Mouse (Mus musculus) limb, embryonic 10.5 days (tissue): ENCODE results near the gene Gm49383. TPM values are rescaled to one million over a fixed set of nuclear protein-coding genes. Genes with fewer than 3 reads are reported as not detected.

Source experiments
- DNase-seq: peaks from one replicate; pipeline ENCODE4 v3.0.0-alpha.2; 2017; ENCODE audit warnings: low spot score
- H3K27ac ChIP-seq: fragments of 300-500 bp; sonication (generic); 2 replicates; pipeline ENCODE4 v1.5.1; 2016; ENCODE audit warnings: mild to moderate bottlenecking
- H3K27me3 ChIP-seq: fragments of 300-500 bp; sonication (generic); 2 replicates; pipeline ENCODE4 v1.6.1; 2016; ENCODE audit warnings: low read depth, mild to moderate bottlenecking; ENCODE audit not compliant: poor library complexity, severe bottlenecking
- H3K36me3 ChIP-seq: fragments of 300-500 bp; sonication (generic); 2 replicates; pipeline ENCODE4 v1.6.1; 2016; ENCODE audit warnings: mild to moderate bottlenecking, moderate library complexity
- H3K4me1 ChIP-seq: fragments of 300-500 bp; sonication (generic); 2 replicates; pipeline ENCODE4 v1.6.1; 2016
- H3K4me3 ChIP-seq: fragments of 300-500 bp; sonication (generic); 2 replicates; pipeline ENCODE4 v1.5.1; 2016; ENCODE audit warnings: mild to moderate bottlenecking, moderate library complexity
- H3K9me3 ChIP-seq: fragments of 300-500 bp; sonication (generic); replicated peaks from 2 replicates; pipeline ENCODE4 v1.6.1; 2016; ENCODE audit warnings: mild to moderate bottlenecking
- WGBS: fragments of 180-500 bp; shearing (Covaris S2); methylation state at CpG from one replicate; pipeline ENCODE4 v1.1.7; 2016; 5-methylcytosine and 5-hydroxymethylcytosine counted together
- microRNA-seq: library from miRNA; unstranded; fragments of <30 nt; microRNA quantifications from one replicate; pipeline ENCODE4, GENCODE M21; 2017
- polyA plus RNA-seq: library from polyadenylated mRNA; unstranded; fragments of >200 nt; fragmentation: Nextera tagmentation; extraction: Ambion mirVana; gene quantifications from 2 replicates; pipeline ENCODE4 v1.2.1, GENCODE M21; 2016

Gene Gm49383
- polyA plus RNA-seq, 1 experiment from 2014 or later, result 54.8 TPM

GRCm38 (mm10) chr12:69147166-69147735 lies 49.7 kb downstream of the Gm49383 start:
- Histone ChIP-seq H3K4me1 (no peaks in the 10 kb centered on the region), H3K27ac (no peak overlapping the region), H3K9me3 (no peaks in the 10 kb centered on the region), H3K4me3 (no peak overlapping the region), H3K27me3 (no peaks in the 10 kb centered on the region), H3K36me3 (no peaks in the 10 kb centered on the region)
- no peak for DNase-seq
- 94% methylated on average over 5 of the region's 5 CpGs for WGBS

GRCm38 (mm10) chr12:69143460-69143859 lies 53.4 kb downstream of the Gm49383 start:
- DNase-seq, result no peak
- no peaks in the 10 kb centered on the region for H3K36me3 ChIP-seq
- no peaks in the 10 kb centered on the region for H3K9me3 ChIP-seq
- no peak overlapping the region for H3K27ac ChIP-seq
- no peaks in the 10 kb centered on the region for H3K27me3 ChIP-seq
- 79% methylated on average over 6 of the region's 6 CpGs for WGBS
- no peaks in the 10 kb centered on the region for H3K4me1 ChIP-seq
- H3K4me3 ChIP-seq, result no peak overlapping the region

- 90% methylated on average over 7 of the region's 7 CpGs for WGBS
Observed at GRCm38 (mm10) chr12:69139841-69140240, 57.1 kb downstream of the Gm49383 start.

GRCm38 (mm10) chr12:69139201-69139600 lies 57.7 kb downstream of the Gm49383 start:
- DNase-seq, result no peak
- 95% methylated on average over 3 of the region's 3 CpGs for WGBS

More at GRCm38 (mm10) chr12:69139841-69140240, 57.1 kb downstream of the Gm49383 start:
- no peaks in the 10 kb centered on the region for H3K36me3 ChIP-seq
- no peaks in the 10 kb centered on the region for H3K27me3 ChIP-seq
- no peak for DNase-seq
- no peak overlapping the region for H3K27ac ChIP-seq
- no peaks in the 10 kb centered on the region for H3K4me1 ChIP-seq
- no peak overlapping the region for H3K4me3 ChIP-seq
- no peaks in the 10 kb centered on the region for H3K9me3 ChIP-seq

More at GRCm38 (mm10) chr12:69139201-69139600, 57.7 kb downstream of the Gm49383 start:
- no peaks in the 10 kb centered on the region for H3K4me1 ChIP-seq
- no peak overlapping the region for H3K27ac ChIP-seq
- H3K27me3 ChIP-seq, result no peaks in the 10 kb centered on the region
- H3K36me3 ChIP-seq, result no peaks in the 10 kb centered on the region
- H3K9me3 ChIP-seq, result no peaks in the 10 kb centered on the region
- no peak overlapping the region for H3K4me3 ChIP-seq

Small RNA genes within 50 kb of the gene (microRNA-seq; reads per million reads assigned to microRNA genes)
- not detected for gene Gm47287
- gene Gm47295, result not detected

Other genes starting within 250 kb of the Gm49383 start
- gene Rps29, start 37.9 kb downstream of the Gm49383 start, polyA plus RNA-seq, result 1,295 and 1,533 TPM in 2 replicates
- 30.6 and 31.1 TPM in 2 replicates for gene Lrr1, start 28.3 kb downstream of the Gm49383 start, polyA plus RNA-seq
- gene Rpl36al, start 13.0 kb downstream of the Gm49383 start, polyA plus RNA-seq, result 536 and 653 TPM in 2 replicates
- 35.4 and 37.9 TPM in 2 replicates for gene Mgat2, start 12.9 kb downstream of the Gm49383 start, polyA plus RNA-seq
- 16.7 and 17.0 TPM in 2 replicates for gene Dnaaf2, start 1.3 kb upstream of the Gm49383 start, polyA plus RNA-seq
- 53.5 and 55.2 TPM in 2 replicates for gene Gm49384, start 7.2 kb upstream of the Gm49383 start, polyA plus RNA-seq
- gene Pole2, start 31.1 kb upstream of the Gm49383 start, polyA plus RNA-seq, result 32.6 and 35.3 TPM in 2 replicates
- gene Klhdc1, start 44.1 kb upstream of the Gm49383 start, polyA plus RNA-seq, result 2.5 and 2.6 TPM in 2 replicates
- gene Klhdc2, start 99.6 kb upstream of the Gm49383 start, polyA plus RNA-seq, result 193 and 203 TPM in 2 replicates
- gene Nemf, start 160.1 kb upstream of the Gm49383 start, polyA plus RNA-seq, result 81.0 and 87.6 TPM in 2 replicates
- 45.6 and 50.3 TPM in 2 replicates for gene Arf6, start 175.0 kb upstream of the Gm49383 start, polyA plus RNA-seq
- 1.4 and 1.7 TPM in 2 replicates for gene Gm9887, start 175.4 kb upstream of the Gm49383 start, polyA plus RNA-seq